Mouse (Mus musculus) regulatory T cell (primary cell): ENCODE results near the gene Myo3a.

ENCODE experiments used
- in situ Hi-C: fragments of 300-600 bp; cut with MboI, MseI; formaldehyde crosslinking; loops from one replicate; pipeline ENCODE4 v1.15.1; 2025; ENCODE audit warnings: high pct_unique_total_duplicates

Gene Myo3a

GRCm38 (mm10) chr2:22620534-22620933 is 393.2 kb downstream of the Myo3a start:
- in situ Hi-C loops, result loop anchor here (5.0 kb wide), 1 partner anchor 97 kb away; no protein-coding TSS in a partner anchor

GRCm38 (mm10) chr2:22620978-22621827 is 393.9 kb downstream of the Myo3a start:
- in situ Hi-C loops, result loop anchor here (5.0 kb wide), 1 partner anchor 96 kb away; no protein-coding TSS in a partner anchor

- in situ Hi-C loops, result loop anchor here (5.0 kb wide), 1 partner anchor 95 kb away; no protein-coding TSS in a partner anchor
These were observed 394.8 kb downstream of the Myo3a start, which contains the start of gene Gad2 for GRCm38 (mm10) chr2:22621828-22622731. TSS of gene Gad2 (plus strand) at chr2:22622205.

GRCm38 (mm10) chr2:22623111-22624070 is 396.1 kb downstream of the Myo3a start:
- in situ Hi-C loops, result loop anchor here (5.0 kb wide), 1 partner anchor 94 kb away; no protein-coding TSS in a partner anchor

- in situ Hi-C loops, result loop anchor here (5.0 kb wide), 1 partner anchor 93 kb away; no protein-coding TSS in a partner anchor
These were observed 397.1 kb downstream of the Myo3a start for GRCm38 (mm10) chr2:22624188-22624975.

GRCm38 (mm10) chr2:22625096-22625960 is 398.0 kb downstream of the Myo3a start:
- in situ Hi-C loops, result no loop called here

GRCm38 (mm10) chr2:22627147-22627666 is 399.9 kb downstream of the Myo3a start:
- in situ Hi-C loops, result no loop called here

GRCm38 (mm10) chr2:22627819-22628432 is 400.6 kb downstream of the Myo3a start:
- in situ Hi-C loops, result no loop called here

GRCm38 (mm10) chr2:22634766-22635165 is 407.5 kb downstream of the Myo3a start:
- in situ Hi-C loops, result no loop called here

- in situ Hi-C loops, result no loop called here
These were observed 418.8 kb downstream of the Myo3a start for GRCm38 (mm10) chr2:22646134-22646533.

- in situ Hi-C loops, result no loop called here
These were observed 421.1 kb downstream of the Myo3a start for GRCm38 (mm10) chr2:22648394-22648793.

- in situ Hi-C loops, result no loop called here
These were observed 424.5 kb downstream of the Myo3a start for GRCm38 (mm10) chr2:22651826-22652225.

GRCm38 (mm10) chr2:22663731-22664130 is 436.4 kb downstream of the Myo3a start:
- in situ Hi-C loops, result loop anchor here (10.0 kb wide), 1 partner anchor 1451 kb away; no protein-coding TSS in a partner anchor
